Mouse (Mus musculus): ENCODE measurements around the gene Gm20661. TPM values are rescaled to one million over a fixed set of nuclear protein-coding genes. Genes with fewer than 3 reads are reported as not detected.
A peak's percentile ranks its signal among the peaks of the same experiment; 100 is the strongest.
"Not testable (repeated sequence)": the region's sequence is repeated elsewhere in the genome, so short reads cannot be mapped to it uniquely, and the experiment has no call there.

Gm20661 gene
- total RNA-seq, 1 experiment from 2014 or later = 2.3 TPM

DNA sequence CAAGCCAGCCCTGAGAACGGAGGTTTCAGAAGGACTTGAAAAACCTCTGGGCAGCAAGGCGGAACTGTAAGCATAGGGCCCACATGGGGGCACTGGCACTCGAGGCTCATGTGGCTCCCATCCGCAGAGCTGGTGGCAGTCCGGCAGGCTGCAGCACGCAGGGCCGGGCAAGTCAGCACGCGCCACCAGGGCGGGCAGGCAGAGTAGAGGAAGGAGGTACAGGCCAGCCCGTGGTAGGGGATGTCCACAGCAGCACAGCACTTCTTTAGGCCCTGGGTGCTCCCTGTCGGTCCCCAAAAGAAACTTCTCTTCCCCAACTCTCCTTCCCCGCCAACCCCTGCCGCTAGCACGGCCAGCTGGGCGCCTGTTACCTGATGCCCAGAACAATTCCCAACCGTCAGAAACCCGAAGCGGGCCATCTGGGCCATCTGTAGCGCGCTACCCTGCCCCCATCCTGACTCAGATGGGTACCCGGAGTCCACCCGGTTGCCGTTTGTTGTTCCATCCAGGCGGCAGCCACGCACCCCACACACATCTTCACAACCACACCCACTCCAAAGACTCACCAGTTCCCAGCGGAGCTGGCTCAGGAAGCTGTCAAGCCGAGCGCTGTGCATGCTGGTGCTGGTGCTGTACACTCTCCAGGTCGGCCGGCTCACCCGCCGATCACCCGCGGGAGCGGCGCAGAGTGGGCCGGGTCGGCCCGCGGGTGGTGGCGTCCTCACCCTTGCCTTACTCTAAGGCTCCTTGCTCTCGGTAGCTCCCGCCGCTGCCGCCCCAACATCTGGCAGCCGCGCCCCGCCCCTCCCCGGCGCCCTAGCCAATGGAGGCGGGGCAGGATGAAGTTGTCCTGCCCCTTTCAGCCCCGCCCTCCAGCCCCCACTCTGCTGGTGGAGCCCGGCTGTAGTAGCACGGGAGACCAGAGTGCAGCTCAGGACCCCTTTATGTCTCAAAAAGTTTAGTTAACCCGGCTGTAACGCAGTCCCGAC lies 2.6 kb downstream of the Gm20661 start, which contains the start of gene Inka1:
Inka1 (minus strand) TSS at position 749 of the 989 bp plus-strand sequence.
- ATAC-seq (replicated peaks in 1 of 2; ENCODE audit: insufficient read depth in 1 of 2, low FRiP score in 2 of 2, low TSS enrichment in 1 of 2, low read depth in 1 of 2, poor library complexity in 2 of 2, severe bottlenecking in 2 of 2) = peak; percentile 35 to 37; a peak in 2 of 4 replicates

DNA sequence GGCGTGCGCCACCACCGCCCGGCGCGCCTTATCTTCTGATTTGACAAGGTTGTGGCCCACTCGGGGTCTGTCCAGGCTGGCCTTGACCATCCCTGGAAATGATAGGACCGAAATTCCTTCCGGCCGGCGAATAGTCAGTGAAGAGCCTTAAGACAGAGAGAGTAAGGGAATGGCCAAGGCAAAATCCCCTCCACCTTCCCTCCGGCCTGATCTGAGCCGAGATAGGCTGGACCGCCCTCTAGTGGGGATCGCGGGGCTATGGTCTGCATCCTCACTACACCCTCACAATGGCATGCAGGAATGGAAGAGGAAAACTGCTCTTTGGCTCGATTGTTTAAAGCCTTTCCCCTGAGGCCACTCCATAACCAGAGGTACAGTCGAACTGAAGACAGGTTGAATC lies 3.5 kb downstream of the Gm20661 start:
- ATAC-seq (replicated peaks in 1 of 2; ENCODE audit: insufficient read depth in 1 of 2, low FRiP score in 2 of 2, low TSS enrichment in 1 of 2, low read depth in 1 of 2, poor library complexity in 2 of 2, severe bottlenecking in 2 of 2) = 0 out of 4 replicates have a peak, but pooled peaks have one; percentile 18 to 33

DNA sequence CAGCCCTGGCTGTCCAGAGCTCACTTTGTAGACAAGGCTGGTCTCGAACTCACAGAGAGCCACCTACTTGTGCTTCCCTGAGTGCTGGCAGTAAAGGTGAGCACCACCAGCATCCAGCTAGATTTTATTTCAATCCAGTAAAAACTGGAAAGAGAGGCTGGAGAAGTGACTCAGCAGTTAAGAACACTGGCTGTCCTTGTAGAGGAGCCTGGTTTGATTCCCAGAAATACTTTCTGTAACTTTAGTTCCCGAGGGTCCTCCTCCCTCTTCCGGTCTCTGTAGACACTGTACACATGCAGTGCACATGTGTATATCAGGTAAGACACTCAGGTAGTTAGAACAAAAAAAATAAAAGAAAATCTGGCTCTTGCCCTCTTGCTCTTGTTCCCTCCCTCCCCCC lies 5.1 kb downstream of the Gm20661 start:
- ATAC-seq (replicated peaks in 1 of 2; ENCODE audit: insufficient read depth in 1 of 2, low FRiP score in 2 of 2, low TSS enrichment in 1 of 2, low read depth in 1 of 2, poor library complexity in 2 of 2, severe bottlenecking in 2 of 2) = no peak

DNA sequence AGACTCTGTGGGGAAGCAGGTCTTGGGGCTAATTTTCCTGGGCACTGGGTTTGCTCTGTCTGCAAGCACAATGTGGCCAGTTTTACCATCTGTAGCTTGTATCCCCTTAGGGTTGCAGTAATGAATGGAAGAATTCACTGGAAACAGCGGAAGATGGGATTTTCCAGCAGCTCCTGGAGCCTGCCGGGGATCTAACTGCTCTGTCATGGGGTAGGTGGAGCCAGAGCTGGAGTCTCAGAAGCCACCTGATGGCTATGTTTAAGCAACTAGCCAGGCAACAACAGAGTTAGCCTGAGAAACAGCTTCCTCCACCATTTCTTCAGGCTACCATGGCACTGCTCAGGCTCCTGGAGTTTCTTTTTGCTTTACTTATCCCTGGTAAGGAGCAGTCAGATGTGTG lies 9.3 kb downstream of the Gm20661 start, which contains the start of gene Cdhr4:
Cdhr4 (plus strand) TSS at position 301 of the 400 bp plus-strand sequence.
- ATAC-seq (replicated peaks in 1 of 2; ENCODE audit: insufficient read depth in 1 of 2, low FRiP score in 2 of 2, low TSS enrichment in 1 of 2, low read depth in 1 of 2, poor library complexity in 2 of 2, severe bottlenecking in 2 of 2) = no peak

DNA sequence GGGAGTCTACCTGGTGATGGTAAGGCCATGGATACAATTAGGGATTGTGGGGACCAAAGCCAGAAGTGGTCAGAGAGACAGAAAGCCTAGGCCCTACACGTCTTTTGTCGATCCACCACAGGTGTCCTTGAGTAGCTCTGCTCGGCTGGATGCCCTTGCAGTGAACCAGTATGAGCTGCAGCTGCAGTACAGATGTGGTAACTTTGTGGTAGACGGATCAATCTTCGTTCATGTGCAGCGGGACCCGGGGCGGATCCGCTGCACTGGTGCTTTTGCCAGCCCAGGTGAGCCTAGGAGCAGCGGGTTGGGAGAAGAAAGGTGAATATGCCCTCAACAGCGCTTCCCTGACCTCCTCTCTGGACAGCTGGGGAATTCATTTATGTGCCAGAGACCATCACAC lies 10.2 kb downstream of the Gm20661 start:
- no peak for ATAC-seq (replicated peaks in 1 of 2; ENCODE audit: insufficient read depth in 1 of 2, low FRiP score in 2 of 2, low TSS enrichment in 1 of 2, low read depth in 1 of 2, poor library complexity in 2 of 2, severe bottlenecking in 2 of 2)

DNA sequence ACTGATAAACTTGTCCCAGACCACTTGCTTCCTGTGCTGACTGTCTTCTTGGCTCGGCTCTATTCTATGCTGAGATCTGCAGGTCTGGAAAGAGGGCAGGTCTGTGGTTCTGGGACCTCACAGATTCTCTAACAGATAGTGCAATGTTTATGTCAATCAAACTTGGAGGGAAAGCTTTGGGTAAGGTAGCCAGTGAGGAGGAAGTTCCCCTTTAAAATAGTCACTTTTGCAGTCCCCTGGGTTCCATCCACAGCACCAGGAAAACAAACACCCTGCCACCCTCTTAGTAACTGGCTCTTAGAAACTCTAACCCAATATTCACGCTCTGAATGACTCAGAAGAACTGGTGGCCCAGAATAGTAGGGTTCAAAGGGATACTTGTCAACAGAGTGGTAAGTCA lies 11.6 kb downstream of the Gm20661 start:
- ATAC-seq (replicated peaks in 1 of 2; ENCODE audit: insufficient read depth in 1 of 2, low FRiP score in 2 of 2, low TSS enrichment in 1 of 2, low read depth in 1 of 2, poor library complexity in 2 of 2, severe bottlenecking in 2 of 2) = peak; percentile 11 to 63; a peak in 2 of 4 replicates

DNA sequence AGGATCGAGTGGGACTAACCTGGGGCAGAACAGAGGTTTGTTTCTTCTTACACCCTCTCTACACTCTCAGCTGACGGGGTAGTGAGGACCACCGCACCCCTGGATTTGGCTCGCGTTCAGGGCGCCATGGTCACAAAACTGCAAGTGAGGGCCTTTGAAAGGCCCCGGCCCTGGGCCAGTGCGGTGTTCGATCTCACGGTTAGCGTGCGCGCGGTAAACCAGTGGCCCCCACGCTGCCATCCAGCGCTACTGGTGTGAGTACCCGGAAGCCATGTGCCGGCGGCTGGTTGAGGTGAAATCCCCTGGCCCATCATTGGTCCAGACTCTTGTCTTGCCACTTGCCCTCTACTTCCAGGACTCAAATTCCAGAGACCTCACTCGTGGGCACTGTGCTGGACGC lies 12.7 kb downstream of the Gm20661 start:
- ATAC-seq (replicated peaks in 1 of 2; ENCODE audit: insufficient read depth in 1 of 2, low FRiP score in 2 of 2, low TSS enrichment in 1 of 2, low read depth in 1 of 2, poor library complexity in 2 of 2, severe bottlenecking in 2 of 2) = no peak

DNA sequence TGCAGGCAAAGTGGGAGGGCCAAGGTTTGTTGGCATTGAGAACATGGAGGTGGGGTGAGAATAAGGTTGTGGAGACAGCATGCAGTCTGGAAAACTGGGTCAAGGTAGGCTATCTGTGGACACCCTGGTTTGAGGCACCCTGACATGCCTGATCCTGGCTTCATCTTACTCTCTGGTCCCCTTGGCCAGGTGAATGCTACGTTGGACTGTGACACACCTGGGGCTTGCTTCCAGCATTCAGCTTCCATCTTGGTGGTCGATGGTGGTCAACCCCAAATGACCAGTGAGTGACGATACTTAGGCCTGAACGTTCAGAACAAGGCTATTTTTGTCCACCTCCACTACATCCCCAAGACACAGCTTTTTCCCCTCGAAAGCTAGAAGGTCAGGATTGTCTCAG lies 13.2 kb downstream of the Gm20661 start, which contains the start of gene Gm20662:
Gm20662 (plus strand) TSS at position 301 of the 400 bp plus-strand sequence.
- ATAC-seq (replicated peaks in 1 of 2; ENCODE audit: insufficient read depth in 1 of 2, low FRiP score in 2 of 2, low TSS enrichment in 1 of 2, low read depth in 1 of 2, poor library complexity in 2 of 2, severe bottlenecking in 2 of 2) = no peak

DNA sequence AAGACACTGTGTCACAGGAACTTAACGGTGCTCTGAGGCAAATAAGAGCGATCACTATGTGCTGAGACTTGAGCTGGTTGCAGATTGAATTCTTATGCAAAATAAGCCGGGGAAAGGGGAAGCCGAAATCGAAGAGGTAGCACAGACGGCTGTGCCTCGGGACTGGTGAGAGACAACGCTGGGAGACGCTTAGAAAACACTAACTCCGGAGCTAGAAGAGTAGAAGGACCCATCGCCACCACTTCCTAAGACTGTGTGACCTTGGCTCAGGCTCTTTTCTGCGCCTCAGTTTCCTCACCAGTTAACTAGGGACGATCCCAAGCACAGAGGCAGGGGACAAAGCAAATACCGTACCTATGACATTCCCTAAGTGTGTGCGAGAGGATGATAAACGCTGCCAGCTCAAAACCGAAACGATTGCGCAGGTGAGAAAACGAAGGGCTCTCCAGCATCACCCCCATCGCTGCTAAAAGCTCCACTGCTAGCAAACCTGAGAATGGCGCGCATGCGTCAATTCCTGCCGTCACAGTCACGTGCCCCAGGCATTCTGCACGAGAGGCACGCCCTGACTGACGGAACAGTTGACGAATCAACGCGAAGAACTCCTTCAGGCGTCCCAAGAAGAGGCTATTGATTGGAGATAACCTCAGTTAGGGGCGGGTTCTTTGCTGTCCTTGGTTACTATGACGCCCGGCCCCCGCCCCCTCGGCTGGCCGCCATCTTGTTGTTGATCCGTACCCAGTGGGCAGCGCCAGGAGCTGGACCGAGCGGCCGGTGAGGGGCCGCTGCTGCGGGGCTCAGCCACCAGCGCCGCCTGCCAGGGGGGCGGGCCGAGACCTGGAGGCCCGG lies 19.3 kb downstream of the Gm20661 start, which contains the start of gene Ip6k1:
Ip6k1 (plus strand) TSS at position 580 of the 849 bp plus-strand sequence.
- peak; percentile 99 to 100 for ATAC-seq (replicated peaks in 1 of 2; ENCODE audit: insufficient read depth in 1 of 2, low FRiP score in 2 of 2, low TSS enrichment in 1 of 2, low read depth in 1 of 2, poor library complexity in 2 of 2, severe bottlenecking in 2 of 2)

DNA sequence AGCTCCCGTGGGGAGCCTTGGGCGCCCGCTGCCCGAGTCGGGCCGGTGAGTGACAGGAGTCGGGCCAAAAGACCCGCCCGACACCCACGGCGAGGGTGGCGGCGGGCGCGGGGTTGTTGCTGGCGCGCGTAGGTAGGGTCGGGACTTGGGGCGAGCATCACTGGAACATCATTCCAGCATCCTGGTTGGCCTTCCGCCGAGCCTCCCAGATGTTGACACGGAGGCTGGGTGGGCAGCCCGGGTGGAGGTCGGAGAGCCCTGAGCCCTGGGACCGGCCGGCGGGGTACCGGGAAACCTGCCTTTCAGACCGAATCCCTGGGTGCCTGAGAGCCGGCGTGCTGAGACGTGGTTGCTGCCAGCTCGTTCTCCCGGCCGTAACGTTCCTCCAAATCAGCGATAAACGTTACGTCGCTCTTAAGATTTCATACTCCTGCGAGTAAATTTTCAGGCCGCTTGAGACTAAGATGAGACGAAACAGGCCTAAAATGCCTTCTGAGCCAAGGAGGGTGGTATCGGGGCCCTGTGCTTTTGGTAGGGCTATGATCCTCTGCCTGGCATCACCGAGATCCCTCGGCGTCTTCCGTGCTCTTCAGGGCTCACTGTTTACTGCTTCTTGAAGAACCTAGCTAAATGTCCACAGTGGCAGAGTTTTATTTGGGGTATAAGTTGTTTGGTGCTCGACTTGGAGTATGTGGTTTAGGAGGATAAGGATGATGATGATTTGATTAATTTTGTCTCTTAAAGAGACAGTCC lies 20.1 kb downstream of the Gm20661 start:
- ATAC-seq (replicated peaks in 1 of 2; ENCODE audit: insufficient read depth in 1 of 2, low FRiP score in 2 of 2, low TSS enrichment in 1 of 2, low read depth in 1 of 2, poor library complexity in 2 of 2, severe bottlenecking in 2 of 2) = 0 out of 4 replicates have a peak, but pooled peaks of 1 of the 2 experiments have one; percentile 2

DNA sequence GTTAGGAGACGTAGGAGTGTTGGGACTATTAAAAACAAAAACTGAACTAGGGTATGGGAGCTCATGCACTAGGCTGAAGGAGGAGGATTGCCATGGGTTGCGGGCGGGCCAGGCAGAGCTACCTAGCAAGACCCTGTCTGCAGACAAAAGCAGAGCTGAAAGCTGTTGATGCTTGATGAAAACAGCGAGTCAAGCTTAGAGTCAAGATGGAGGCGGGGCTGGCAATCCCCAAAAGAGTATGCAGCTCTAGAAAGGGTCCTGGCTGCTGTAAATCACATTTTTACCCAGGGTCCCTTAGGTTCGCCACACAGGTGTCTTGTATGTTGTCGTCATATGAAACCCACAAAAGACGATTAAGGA lies 20.7 kb downstream of the Gm20661 start:
- no peak for ATAC-seq (replicated peaks in 1 of 2; ENCODE audit: insufficient read depth in 1 of 2, low FRiP score in 2 of 2, low TSS enrichment in 1 of 2, low read depth in 1 of 2, poor library complexity in 2 of 2, severe bottlenecking in 2 of 2)

DNA sequence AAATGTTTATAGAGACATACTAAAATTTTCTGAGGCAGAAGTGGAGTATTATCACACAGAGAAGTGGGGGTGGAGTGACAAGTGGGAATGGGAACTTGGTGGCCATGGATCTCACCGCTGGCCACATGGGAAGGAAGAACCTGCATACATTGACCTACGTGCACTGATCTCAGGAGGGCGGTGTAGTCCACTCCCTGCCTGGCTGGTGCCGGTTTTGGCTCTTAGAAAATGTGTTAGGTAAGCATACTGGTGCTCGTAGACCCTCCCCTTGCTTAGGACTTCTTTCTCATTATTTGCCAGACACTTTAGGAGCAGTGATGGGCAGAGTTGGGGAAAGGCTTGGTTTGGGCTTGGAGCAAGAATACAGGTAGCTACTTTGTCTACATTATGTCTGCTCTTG lies 25.2 kb downstream of the Gm20661 start:
- no peak for ATAC-seq (replicated peaks in 1 of 2; ENCODE audit: insufficient read depth in 1 of 2, low FRiP score in 2 of 2, low TSS enrichment in 1 of 2, low read depth in 1 of 2, poor library complexity in 2 of 2, severe bottlenecking in 2 of 2)

DNA sequence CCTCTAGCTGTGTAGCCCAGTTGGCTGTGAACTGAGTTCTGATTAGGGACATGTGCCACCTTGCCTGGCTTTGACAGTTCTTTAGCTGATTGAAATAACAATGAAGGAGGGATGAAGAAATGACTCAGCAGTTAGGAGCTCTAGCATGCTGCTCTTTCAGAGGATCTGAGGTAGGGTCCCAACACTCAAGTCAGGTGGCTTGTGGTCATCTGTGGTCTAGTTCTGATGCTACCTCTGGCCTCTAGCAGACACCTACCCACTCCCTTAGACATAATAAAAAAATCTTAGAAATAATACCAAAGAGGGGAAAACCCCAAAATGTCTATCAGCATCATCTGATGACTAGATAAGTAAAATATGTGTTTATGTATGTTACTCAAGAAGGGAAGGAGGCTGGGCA lies 27.5 kb downstream of the Gm20661 start:
- no peak for ATAC-seq (replicated peaks in 1 of 2; ENCODE audit: insufficient read depth in 1 of 2, low FRiP score in 2 of 2, low TSS enrichment in 1 of 2, low read depth in 1 of 2, poor library complexity in 2 of 2, severe bottlenecking in 2 of 2)

DNA sequence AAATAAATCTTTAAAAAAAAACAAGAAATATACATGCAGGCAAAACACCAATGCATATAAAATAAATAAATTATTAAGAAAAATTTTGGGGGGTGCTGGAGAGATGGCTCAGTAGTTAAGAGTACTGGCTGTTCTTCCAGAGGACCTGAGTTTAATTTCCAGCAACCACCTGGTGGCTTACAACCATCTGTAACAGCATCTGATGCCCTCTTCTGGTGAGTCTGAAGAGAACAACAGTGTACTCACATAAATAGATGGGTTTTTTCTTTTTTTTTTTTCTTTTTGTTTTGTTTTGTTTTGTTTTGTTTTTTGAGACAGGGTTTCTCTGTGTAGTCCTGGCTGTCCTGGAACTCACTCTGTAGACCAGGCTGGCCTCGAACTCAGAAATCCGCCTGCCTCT lies 30.7 kb downstream of the Gm20661 start:
- not testable (repeated sequence) for ATAC-seq (replicated peaks in 1 of 2; ENCODE audit: insufficient read depth in 1 of 2, low FRiP score in 2 of 2, low TSS enrichment in 1 of 2, low read depth in 1 of 2, poor library complexity in 2 of 2, severe bottlenecking in 2 of 2)

DNA sequence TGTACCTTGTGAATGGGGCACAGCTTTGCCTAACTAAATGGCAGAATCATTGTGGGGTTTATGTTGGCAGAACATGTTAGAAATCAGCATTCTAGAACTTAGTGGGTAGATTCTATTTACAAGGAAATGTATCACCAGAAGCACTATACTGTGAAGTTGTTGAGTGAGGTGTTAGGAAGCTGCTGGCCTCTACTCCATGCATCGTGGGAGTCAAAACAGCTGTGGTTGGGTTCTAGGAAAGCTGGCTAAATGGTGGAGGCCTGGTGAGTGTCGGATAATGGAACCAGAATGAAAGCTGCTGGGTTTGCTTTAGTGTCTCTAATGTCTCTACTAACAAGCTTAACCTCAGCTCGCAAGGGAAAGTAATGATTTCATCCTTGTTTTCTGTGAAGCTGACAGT lies 34.3 kb downstream of the Gm20661 start:
- no peak for ATAC-seq (replicated peaks in 1 of 2; ENCODE audit: insufficient read depth in 1 of 2, low FRiP score in 2 of 2, low TSS enrichment in 1 of 2, low read depth in 1 of 2, poor library complexity in 2 of 2, severe bottlenecking in 2 of 2)

DNA sequence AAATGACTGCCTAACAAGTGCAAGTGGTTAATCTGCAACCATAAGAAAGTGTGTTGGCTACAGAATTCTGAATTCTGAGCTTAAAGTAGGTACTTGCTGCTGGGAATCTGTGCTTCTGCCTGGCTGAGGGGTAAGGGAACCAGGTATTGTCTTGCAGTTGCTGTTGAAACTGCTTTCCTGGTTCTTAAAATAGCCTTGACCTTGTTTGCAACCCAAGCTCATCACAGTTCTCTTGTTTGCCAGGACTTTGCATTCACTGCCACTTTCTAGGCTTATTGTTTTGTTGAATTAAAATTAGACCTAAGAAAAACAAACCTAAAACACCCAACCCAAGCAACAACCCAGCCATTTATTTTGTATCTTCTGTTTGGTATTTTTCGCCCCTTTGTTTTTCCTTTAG lies 37.9 kb downstream of the Gm20661 start:
- ATAC-seq (replicated peaks in 1 of 2; ENCODE audit: insufficient read depth in 1 of 2, low FRiP score in 2 of 2, low TSS enrichment in 1 of 2, low read depth in 1 of 2, poor library complexity in 2 of 2, severe bottlenecking in 2 of 2) = no peak

DNA sequence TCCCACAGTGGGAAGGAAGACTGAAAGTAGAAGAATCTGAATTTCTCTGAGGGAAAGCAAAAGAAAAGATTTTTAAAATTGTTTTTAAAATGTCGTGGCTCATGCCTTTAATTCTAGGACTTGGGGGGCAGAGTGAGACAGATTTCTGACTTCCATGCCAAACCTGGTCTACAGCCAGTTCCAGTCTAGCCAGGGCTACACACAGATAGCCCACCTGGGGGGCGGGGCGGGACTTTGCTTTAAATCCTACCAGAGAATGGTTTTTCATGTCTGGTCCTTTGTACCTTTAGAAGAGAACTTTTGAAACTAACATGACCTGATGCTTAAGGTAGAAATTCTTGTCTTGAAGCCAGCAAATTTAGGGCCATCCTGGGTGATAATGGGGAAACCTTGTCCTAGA lies 40.4 kb downstream of the Gm20661 start:
- no peak for ATAC-seq (replicated peaks in 1 of 2; ENCODE audit: insufficient read depth in 1 of 2, low FRiP score in 2 of 2, low TSS enrichment in 1 of 2, low read depth in 1 of 2, poor library complexity in 2 of 2, severe bottlenecking in 2 of 2)
